Mouse (Mus musculus) spleen, adult 2 months (tissue): ENCODE data around the gene Nup160. TPM values are rescaled to one million over a fixed set of nuclear protein-coding genes. Genes with fewer than 3 reads are reported as not detected.

ENCODE experiments used
- DNase-seq, 2 experiments: peaks; one replicate each; pipeline versions ENCODE4 v3.0.0 to v3.0.0-alpha.2; 2012 to 2021; ENCODE audit warnings: low spot score in 2 of 2, low read depth in 1 of 2
- H3K27ac ChIP-seq: fragments of 200-500 bp; 2 replicates; pipeline ENCODE4 v1.5.1; 2012; ENCODE audit warnings: low read length, inconsistent platforms; ENCODE audit not compliant: insufficient read depth
- H3K27me3 ChIP-seq: fragments of 200-500 bp; 2 replicates; pipeline ENCODE4 v1.6.1; 2012; ENCODE audit warnings: mild to moderate bottlenecking, moderate library complexity, low read length, inconsistent platforms; ENCODE audit not compliant: control insufficient read depth, insufficient read depth
- H3K36me3 ChIP-seq: fragments of 200-500 bp; 2 replicates; pipeline ENCODE4 v1.6.1; 2012; ENCODE audit warnings: mild to moderate bottlenecking, low read length, inconsistent platforms; ENCODE audit not compliant: control insufficient read depth, insufficient read depth
- H3K4me1 ChIP-seq: fragments of 200-500 bp; 2 replicates; pipeline ENCODE4 v1.6.1; 2011; ENCODE audit warnings: inconsistent platforms; ENCODE audit not compliant: control insufficient read depth, insufficient read depth, insufficient read length
- H3K4me3 ChIP-seq: fragments of 200-500 bp; 2 replicates; pipeline ENCODE4 v1.5.1; 2011; ENCODE audit warnings: mild to moderate bottlenecking, inconsistent platforms; ENCODE audit not compliant: insufficient read depth, insufficient read length; ENCODE audit errors: extremely low read depth
- CTCF ChIP-seq: fragments of 200-500 bp; IDR thresholded peaks from 2 replicates; pipeline ENCODE4 v1.5.1; 2011; ENCODE audit warnings: mild to moderate bottlenecking, inconsistent platforms; ENCODE audit not compliant: insufficient read depth, insufficient read length, insufficient replicate concordance; ENCODE audit errors: extremely low read depth
- POLR2A ChIP-seq: fragments of 200-500 bp; IDR thresholded peaks from 2 replicates; pipeline ENCODE4 v1.6.1; 2011; ENCODE audit warnings: low read depth, low read length, inconsistent platforms
- WGBS: fragments of 180-500 bp; shearing (Covaris S2); methylation state at CpG from one replicate; pipeline ENCODE4 v1.1.7; 2018; 5-methylcytosine and 5-hydroxymethylcytosine counted together
- polyA plus RNA-seq: library from polyadenylated mRNA; depleted of rRNA; stranded (reverse); fragments of >200 nt; gene quantifications from 2 replicates; pipeline ENCODE4 v1.2.3, GENCODE M21; 2012

Gene Nup160
- polyA plus RNA-seq, 1 experiment: 10.3 TPM

DNA sequence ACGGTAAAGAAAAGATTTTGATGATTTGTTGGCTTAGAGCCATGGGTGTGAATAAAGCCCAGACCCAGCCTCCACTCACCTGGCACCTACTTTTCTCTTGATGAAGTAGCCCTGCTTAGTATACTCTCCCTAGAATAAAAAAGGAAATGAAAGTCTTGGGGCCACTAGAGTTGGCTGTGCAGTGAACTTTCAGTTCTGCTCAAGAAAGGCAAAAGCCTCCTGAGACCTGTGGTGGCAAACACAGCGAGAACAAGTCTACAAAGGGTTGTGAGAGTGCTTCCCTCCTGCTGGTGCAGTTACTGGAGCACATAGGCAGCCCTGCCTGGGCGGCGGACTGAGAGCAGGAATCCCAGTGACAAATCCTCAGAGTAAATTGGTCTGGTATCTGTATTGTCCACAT, 27.1 kb upstream of the Nup160 start:
- 17% methylated on average over 4 of the region's 4 CpGs for WGBS
- peak overlapping the region; percentile 53; the same call in 1 of the 2 replicates for H3K27ac ChIP-seq
- H3K4me3 ChIP-seq: no peak overlapping the region
- no peaks in the 10 kb centered on the region for H3K36me3 ChIP-seq
- TF ChIP-seq CTCF (no peak), POLR2A (no peak)
- H3K27me3 ChIP-seq: no peaks in the 10 kb centered on the region
- peaks cover 24% of the 10 kb centered on the region for H3K4me1 ChIP-seq
- peak; percentile 78 to 83 for DNase-seq

DNA sequence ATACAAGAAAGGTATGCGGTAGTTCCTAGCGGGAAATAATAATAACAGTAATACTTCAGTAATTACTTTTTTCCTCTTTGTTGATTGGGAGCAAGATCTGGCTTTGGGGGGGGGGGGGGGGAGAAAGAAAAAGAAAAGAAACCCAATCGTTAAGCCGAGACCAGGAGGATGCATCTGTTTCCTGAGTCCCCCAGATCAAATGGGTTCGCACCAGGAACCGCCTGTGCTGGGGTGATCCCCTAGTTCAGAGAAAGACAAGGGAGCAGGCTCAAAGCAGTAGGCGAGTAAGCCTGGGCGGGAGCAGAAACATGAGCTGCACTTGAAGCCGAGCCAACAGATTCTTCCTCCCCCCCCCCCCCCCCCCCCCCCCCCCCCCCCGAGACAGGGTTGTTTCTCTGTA, 24.9 kb upstream of the Nup160 start:
- no peak overlapping the region for H3K4me3 ChIP-seq
- H3K36me3 ChIP-seq: no peaks in the 10 kb centered on the region
- peaks cover 25% of the 10 kb centered on the region for H3K4me1 ChIP-seq
- TF ChIP-seq CTCF: no peak
- no peak for TF ChIP-seq POLR2A
- no peak for DNase-seq
- WGBS: 8% methylated on average over 9 of the region's 10 CpGs
- H3K27ac ChIP-seq: peak overlapping the region; percentile 36; the same call in 1 of the 2 replicates
- H3K27me3 ChIP-seq: no peaks in the 10 kb centered on the region

DNA sequence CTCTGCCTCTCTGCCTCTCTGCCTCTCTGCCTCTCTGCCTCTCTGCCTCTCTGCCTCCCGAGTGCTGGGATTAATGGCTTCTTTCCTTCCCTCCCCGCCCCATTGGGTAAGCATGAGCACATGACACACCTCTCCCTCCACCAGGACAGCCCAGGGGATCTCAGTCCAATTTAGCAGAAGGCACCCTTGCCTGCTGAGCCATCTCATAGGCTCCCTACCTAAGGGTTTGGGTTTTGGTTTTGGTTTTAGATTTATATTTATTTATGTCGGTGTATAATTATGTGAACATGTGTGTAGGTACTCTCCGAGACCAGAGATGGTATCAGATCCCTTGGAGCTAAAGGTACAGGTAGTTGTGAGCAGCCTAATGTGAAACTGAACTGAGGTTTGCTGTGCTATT, 24.0 kb upstream of the Nup160 start:
- no peaks in the 10 kb centered on the region for H3K36me3 ChIP-seq
- TF ChIP-seq POLR2A (no peak), CTCF (no peak)
- H3K4me1 ChIP-seq: peaks cover 23% of the 10 kb centered on the region
- WGBS: 39% methylated on average over 4 of the region's 4 CpGs
- no peak overlapping the region for H3K4me3 ChIP-seq
- H3K27ac ChIP-seq: peak overlapping the region; percentile 44
- H3K27me3 ChIP-seq: no peaks in the 10 kb centered on the region
- DNase-seq: no peak

DNA sequence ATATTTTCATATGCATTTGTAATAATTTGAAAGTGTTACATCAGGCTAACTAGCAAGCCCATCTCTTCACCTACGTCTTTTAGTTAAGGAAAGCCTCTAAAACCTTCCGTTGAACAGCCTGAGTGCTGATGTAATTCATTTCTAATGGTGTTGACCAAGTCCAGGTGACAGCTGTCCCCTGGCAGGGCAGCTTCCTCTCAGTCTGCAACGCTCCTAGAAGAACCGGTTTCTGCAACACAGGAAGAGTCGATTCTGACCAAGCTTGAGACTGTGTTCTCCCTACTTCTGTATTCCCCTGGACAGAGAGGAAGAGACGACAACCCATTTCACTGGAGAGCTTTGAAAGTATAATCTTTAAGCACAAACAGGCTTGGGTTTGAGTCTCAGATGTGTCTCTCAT, 21.6 kb upstream of the Nup160 start:
- Histone ChIP-seq H3K4me1 (peaks cover 17% of the 10 kb centered on the region), H3K36me3 (no peaks in the 10 kb centered on the region), H3K27ac (no peak overlapping the region), H3K4me3 (no peak overlapping the region), H3K27me3 (no peaks in the 10 kb centered on the region)
- no peak for TF ChIP-seq POLR2A
- no peak for TF ChIP-seq CTCF
- 22% methylated on average over 6 of the region's 6 CpGs for WGBS
- no peak for DNase-seq

DNA sequence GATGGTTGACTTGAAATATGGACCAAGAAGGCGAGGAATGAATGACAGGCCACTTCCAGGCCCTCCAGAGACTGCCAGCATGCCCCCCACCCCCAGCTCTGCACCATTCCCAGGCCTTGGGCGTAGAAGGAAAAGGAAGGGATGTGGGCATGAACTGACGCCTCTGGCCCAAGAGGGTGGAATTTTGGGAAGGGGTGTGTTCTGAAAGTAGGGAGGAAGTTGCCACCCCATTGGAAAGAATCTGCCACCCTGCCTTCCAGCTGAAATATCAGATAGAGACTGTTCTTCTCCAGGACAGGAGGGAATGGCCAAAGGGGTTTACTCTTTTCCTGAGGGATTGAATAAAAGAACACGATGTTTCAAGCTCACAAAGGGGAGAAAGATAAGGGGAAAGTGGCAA, 18.4 kb upstream of the Nup160 start:
- Histone ChIP-seq H3K4me3 (no peak overlapping the region), H3K27ac (no peak overlapping the region), H3K36me3 (no peaks in the 10 kb centered on the region), H3K4me1 (peaks cover 3% of the 10 kb centered on the region; the same call in 1 of the 2 replicates), H3K27me3 (no peaks in the 10 kb centered on the region)
- TF ChIP-seq CTCF (no peak), POLR2A (no peak)
- no peak for DNase-seq
- 89% methylated on average over 4 of the region's 4 CpGs for WGBS

DNA sequence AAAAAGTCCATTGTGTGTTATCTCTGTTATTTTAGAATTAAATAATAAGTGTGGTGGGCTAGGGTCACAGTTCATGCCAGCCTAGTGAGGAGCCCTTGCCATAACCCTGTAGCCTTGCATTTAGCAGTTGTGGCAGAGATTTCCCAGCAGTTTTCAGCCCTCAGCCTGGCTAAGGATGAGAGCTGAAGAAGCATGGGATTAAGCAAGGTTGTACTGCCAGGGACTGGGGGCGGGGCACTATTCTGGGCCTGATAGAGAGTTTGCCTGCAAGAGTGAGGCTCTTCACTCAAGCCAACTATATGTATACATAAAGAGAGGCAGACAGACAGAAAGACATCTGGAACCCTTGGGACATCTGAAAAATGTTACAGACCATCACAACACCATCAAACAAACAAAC, 18.0 kb upstream of the Nup160 start:
- 92% methylated on average over 1 of the region's 1 CpGs for WGBS
- no peak for DNase-seq
- no peaks in the 10 kb centered on the region for H3K27me3 ChIP-seq
- H3K36me3 ChIP-seq: no peaks in the 10 kb centered on the region
- no peak overlapping the region for H3K4me3 ChIP-seq
- no peak for TF ChIP-seq CTCF
- no peak for TF ChIP-seq POLR2A
- no peak overlapping the region for H3K27ac ChIP-seq
- H3K4me1 ChIP-seq: peaks cover 3% of the 10 kb centered on the region; the same call in 1 of the 2 replicates

DNA sequence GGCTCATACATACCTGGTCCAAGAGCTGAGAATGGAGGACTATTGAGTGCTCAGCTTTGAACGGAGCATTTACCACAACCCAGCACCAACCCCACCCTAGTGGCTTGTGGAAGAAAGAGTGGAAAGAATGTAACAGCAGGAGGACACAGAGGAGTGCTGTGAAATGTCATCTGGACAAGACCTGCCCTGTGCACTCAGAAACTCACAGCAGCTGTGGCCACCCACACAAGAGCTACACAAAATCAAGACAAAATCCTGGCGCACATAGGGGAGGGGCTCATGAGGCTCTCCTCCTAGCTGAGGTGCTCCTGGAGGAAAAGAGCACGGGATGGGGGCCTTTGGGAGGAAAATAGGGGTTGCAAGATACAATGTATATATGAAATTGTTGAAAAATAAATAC, 17.4 kb upstream of the Nup160 start:
- WGBS: 77% methylated on average over 3 of the region's 3 CpGs
- no peak for TF ChIP-seq CTCF
- TF ChIP-seq POLR2A: no peak
- Histone ChIP-seq H3K4me3 (no peak overlapping the region), H3K36me3 (no peaks in the 10 kb centered on the region), H3K4me1 (peaks cover 5% of the 10 kb centered on the region; the same call in 1 of the 2 replicates), H3K27me3 (no peaks in the 10 kb centered on the region), H3K27ac (no peak overlapping the region)
- DNase-seq: no peak

DNA sequence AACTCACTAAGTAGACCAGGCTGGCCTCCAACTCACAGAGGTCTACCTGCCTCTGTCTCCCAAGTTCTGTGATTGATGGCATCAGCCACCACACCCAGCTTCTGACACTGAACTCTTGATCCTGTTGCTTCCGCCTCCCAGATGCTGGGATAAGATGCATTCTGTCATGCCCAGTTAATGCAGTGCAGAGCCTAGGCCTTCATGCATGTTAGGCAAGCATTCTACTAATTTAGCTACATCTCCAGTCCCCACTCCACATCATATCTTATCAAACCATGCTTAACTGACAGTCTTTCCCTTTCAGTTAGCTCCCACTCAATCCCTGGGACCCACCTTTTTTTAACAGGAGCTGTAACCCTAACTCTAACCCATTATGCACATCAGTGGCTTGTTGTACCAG, 16.1 kb upstream of the Nup160 start:
- TF ChIP-seq POLR2A (no peak), CTCF (no peak)
- no peaks in the 10 kb centered on the region for H3K27me3 ChIP-seq
- 87% methylated on average over 1 of the region's 1 CpGs for WGBS
- peaks cover 2% of the 10 kb centered on the region; the same call in 1 of the 2 replicates for H3K4me1 ChIP-seq
- H3K27ac ChIP-seq: no peak overlapping the region
- no peaks in the 10 kb centered on the region for H3K36me3 ChIP-seq
- no peak overlapping the region for H3K4me3 ChIP-seq
- no peak for DNase-seq
